Mouse (Mus musculus): ENCODE data around the gene Xlr5a. TPM values are rescaled to one million over a fixed set of nuclear protein-coding genes. Genes with fewer than 3 reads are reported as not detected.
"Not testable (repeated sequence)": the region's sequence is repeated elsewhere in the genome, so short reads cannot be mapped to it uniquely, and the experiment has no call there.

Gene Xlr5a
- total RNA-seq (2021), result not detected
- long read RNA-seq, experiment 1, result 0 reads
- long read RNA-seq, experiment 2, partial matches to known transcripts, result 0 of 1 reads
- long read RNA-seq, experiment 2, other reads (novel, unspliced or antisense), result 1 of 1 reads

DNA sequence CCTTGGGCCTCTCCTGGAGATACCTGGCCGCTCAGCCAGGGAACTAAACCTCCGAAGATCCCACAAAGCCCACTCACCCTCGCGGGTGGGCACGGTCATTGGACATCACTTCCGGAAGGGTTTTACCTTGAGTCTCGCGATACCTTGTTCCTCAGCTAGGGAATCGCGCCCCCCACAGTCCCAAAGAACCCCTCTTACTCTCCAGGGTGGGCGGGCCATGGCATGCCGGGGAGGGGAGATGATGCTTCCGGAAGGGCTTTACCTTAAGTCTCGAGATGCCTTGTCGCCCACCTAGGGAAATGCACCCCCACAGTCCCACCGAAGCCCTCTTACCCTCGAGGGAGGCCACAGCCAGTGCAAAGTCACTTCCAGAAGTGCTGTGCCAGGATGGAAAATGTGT is at the start of gene Xlr5a, which contains the start of gene Xlr5c:
Gene Xlr5a (minus strand): TSS at position 101 of the 400 bp plus-strand sequence.
Gene Xlr5c (minus strand): TSS at position 101 of the 400 bp plus-strand sequence.
- DNase-seq; intact Hi-C loops (cut with DNase I): not testable (repeated sequence)

DNA sequence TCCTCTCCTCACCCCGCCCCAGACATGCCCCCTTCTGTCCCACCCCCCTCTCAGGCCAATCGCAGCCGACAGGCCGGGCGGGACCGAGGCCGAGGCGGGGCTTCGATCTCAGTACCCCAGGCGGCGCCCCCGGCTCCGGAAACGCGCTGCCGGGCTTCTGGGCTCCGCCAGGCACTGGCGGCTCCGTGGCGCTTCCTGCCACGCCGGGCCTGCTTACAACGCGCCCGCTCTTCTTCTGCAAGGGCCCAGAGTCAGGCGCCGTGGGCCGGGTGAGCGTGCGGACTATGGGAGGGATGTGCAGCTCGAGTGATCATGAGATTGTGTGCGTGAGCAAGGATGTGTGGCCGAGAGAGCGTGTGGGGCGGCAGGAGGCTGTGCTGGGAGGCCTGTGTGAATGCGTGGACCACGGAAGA is 49.7 kb upstream of the Xlr5a start, which contains the start of gene Zfp275:
Gene Zfp275 (plus strand): TSS at position 139 of the 413 bp plus-strand sequence.
- intact Hi-C loops (cut with DNase I), result loop anchor here (10.0 kb wide), 1 partner anchor 118 kb away; the partner anchor contains the start of gene F8a
- DNase-seq, result peak; percentile 77 to 81

DNA sequence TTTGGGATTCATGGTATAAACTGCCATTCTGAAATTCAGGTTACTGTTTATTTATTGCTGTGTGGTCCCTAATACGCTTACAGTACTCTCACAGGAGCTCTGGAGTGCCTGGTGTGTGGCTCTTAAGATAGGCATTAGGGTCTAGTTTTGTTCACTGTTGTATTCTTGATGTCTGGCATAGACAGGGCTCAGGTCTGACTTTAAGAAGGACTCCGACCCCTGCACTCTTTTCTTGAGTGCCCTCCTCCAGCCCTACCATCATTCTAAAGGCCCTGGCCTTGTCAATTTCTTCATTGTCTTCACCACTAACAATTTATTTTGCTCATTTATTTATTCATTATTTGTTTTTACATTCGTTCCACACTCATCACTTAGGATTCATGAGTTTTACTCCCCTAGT is 49.3 kb upstream of the Xlr5a start:
- intact Hi-C loops (cut with DNase I), result loop anchor here (10.0 kb wide), 1 partner anchor 117 kb away; the partner anchor contains the start of gene F8a

DNA sequence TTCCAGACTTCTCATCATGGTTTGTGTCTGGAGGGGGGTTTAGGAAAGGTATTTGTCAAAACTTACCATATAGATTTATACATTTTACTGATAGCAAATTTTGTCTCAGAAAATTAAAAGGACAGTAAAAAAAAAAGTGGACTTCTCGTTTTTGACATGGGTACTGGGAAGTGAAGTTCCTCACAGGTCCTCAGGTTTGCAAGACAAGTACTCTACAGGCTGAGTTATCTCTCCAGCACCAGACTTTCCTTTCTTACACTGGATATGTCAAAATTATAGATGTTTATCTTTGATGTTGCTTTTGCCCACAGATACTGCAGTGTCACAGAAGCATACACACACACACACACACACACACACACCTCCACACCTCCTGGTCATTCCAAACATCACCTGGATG is 48.7 kb upstream of the Xlr5a start:
- intact Hi-C loops (cut with DNase I), result loop anchor here (10.0 kb wide), 1 partner anchor 117 kb away; the partner anchor contains the start of gene F8a

More for the DNA sequence above, 49.3 kb upstream of the Xlr5a start:
- no peak for DNase-seq

DNA sequence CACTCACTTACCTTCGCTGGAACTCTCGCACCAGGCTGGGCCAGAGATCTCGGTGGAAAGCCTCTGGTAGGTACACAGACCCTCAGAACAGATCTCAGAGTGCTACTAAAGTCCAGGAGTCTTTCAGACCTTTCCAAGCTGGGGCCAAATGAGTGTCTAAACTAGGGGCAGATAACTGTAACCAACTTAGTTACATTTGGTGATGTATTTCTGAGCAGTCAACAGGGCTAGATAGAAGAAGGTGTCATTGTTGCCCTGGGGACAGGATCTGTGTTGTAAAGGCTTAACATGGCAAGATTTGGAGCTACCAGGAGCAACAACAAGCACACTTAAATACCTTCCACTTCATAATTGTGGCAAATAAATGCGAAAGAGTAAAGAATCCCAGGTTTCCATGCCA is 44.0 kb upstream of the Xlr5a start, which contains the start of gene Gm45015:
Gene Gm45015 (minus strand): TSS at position 101 of the 400 bp plus-strand sequence.
- no peak for DNase-seq
- intact Hi-C loops (cut with DNase I), result no loop called here

More for the DNA sequence above, 48.7 kb upstream of the Xlr5a start:
- DNase-seq, result no peak

DNA sequence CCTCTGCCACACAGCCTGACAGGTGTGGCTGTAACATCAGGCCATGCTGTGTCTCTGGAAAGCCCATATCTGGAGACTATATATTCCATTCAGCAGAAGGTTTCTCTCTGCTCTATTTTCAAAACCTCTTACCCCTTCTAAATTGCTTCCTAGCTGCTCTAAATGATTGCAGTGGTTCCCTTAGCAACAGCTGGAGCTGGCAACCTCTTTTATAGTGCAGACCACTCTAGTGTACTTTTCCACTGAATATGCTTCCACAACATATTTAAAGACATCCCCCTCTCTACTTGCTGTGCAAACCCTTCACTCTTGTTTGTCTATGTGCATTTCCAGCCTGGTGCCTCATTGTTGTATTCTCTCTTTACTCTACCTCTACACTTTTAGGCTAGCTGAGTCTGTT is 40.8 kb upstream of the Xlr5a start:
- no peak for DNase-seq
- intact Hi-C loops (cut with DNase I), result no loop called here

DNA sequence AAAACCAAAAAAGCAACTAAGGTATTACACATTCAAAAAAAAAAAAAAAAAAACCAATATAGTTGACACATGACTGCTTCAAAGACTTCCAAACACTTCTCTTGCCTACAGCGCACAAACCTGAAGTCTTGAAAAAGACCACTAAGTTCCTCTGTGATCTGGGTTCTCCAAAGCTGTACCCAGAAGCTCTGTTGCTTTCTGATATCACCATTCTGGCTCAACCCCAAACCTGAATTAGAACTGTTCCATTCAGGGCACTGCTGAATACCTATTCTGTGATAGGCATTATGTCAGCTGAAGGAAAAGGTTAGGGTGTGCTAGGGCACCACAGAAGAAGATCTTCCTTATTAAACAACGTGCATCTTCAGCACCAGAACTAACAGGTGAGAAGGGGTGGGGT is 34.4 kb upstream of the Xlr5a start:
- intact Hi-C loops (cut with DNase I), result no loop called here
- DNase-seq, result no peak

DNA sequence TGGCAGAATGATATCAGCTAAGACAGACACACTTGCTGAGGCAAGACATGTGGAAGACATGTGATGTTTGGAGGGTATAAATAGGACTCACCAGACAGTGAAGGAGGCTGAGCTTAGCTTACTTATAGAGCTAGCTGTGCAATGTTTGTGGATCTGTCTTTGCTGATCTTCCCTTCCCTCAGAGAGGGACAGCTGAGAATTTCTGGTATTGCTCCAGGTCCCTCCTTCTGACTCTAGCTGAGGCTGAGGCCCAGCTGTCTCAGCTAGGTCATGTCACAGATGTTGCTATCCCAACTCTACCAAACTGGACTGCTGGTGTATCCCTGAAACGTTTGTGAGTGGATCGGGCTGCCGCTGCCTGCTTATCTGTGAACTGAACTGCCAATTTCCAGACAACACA is 28.3 kb upstream of the Xlr5a start:
- intact Hi-C loops (cut with DNase I), result no loop called here
- no peak for DNase-seq

DNA sequence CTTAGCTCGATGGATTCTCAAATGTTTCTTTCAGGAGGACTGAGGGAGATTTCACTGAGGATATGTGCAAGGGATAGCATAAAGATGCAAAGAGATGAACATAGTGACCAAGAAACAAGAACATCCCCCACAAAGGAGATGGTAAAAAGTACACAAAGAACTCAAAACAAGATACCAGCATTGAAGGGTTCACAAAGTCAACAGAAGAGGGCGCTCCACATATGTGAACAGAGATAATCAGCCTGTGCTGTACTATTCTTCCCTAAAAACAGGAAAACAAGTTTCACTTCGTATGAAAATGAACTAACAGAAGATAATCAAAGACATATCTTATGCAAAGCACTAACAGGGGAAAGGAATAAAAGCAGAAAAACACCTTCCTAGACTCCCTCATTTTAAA is 19.7 kb upstream of the Xlr5a start:
- intact Hi-C loops (cut with DNase I), result loop anchor here (5.0 kb wide), 2 partner anchors 120 to 180 kb away; no protein-coding TSS in a partner anchor
- peak; percentile 1 to 29 for DNase-seq

DNA sequence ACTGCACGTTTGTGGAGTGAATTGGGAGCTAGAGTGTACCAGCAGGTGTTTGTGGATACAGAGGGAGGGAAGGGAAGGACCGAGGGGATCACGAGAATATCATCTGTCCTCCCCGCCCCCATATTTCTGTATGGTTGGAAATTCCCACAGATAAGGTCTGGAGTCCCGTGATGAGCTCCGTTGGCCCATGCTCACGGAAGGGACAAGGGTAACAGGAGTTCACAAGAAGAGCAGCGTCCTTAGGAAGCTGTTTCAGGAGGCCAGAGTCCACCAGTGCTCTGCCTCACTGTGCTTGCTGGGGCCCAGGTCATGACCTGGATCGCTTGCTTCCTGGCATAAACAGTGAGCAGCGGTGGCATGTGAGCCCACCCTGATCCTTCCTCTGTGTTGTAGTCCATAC is 3.0 kb upstream of the Xlr5a start:
- DNase-seq; intact Hi-C loops (cut with DNase I): not testable (repeated sequence)

DNA sequence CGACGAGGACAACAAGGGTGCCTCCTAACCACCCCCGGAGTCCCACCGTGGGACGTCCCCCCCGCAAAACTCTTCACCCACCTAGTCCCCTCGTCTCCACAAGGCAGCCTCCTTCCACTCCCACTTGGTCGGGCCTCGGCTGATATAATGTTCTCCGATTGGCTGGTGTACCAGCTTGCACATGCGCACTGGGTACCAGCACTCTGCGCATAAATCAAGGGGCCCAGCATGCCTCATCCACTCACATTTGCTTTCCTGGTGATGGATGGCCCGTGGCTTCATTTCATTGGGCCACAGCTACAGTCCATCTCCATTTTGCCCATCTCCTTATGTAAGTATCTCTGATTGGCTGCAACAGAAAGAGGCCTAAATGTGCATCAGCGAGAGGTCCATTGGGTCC is 27.5 kb downstream of the Xlr5a start, which contains the start of gene Xlr3c:
Gene Xlr3c (minus strand): TSS at position 121 of the 400 bp plus-strand sequence.
- intact Hi-C loops (cut with DNase I); DNase-seq: not testable (repeated sequence)

DNA sequence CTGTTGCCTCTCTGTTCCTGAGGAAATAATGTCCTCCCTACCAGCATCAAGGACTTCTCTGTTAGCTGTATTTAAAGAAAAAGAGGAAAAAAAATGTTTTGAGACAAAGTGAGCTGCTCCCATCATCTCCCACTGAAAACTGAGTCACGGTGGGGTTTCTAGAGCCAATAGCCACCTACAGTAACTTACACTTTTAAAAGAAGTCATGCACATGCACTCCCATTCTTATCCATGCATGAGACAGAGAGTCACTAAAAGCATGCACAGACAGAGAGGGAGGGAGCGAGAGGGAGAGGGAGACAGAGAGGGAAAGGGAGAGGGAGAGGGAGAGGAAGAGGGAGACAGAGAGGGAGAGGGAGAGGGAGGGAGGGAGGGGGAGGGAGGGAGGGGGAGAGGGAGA is 30.3 kb downstream of the Xlr5a start:
- DNase-seq; intact Hi-C loops (cut with DNase I): not testable (repeated sequence)

DNA sequence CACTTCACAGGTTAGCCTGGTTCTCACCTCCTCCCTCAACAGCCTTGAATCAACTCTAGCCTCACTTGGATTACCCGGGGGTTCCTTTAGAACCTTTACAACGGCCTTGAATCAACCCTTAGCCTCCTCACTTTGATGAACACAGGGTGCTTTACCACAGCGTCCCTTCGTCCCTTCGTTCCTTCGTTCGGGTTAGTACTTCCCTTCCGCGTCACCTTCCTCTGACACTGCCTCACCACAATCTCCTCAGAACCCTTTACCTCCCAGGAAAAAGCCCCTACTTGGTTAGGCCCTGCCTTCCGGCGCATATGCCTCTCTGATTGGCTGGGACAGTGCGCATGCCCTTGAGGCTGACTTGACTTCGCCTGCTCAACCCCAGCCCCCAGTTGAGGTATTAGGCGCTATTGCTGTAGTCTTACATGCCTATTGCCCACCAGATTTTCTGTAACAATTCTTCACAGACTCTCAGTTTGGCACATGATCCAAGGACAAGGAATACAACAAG is 49.9 kb downstream of the Xlr5a start, which contains the start of gene Xlr4c:
Gene Xlr4c (minus strand): TSS at position 310 of the 505 bp plus-strand sequence.
- DNase-seq; intact Hi-C loops (cut with DNase I): not testable (repeated sequence)

DNA sequence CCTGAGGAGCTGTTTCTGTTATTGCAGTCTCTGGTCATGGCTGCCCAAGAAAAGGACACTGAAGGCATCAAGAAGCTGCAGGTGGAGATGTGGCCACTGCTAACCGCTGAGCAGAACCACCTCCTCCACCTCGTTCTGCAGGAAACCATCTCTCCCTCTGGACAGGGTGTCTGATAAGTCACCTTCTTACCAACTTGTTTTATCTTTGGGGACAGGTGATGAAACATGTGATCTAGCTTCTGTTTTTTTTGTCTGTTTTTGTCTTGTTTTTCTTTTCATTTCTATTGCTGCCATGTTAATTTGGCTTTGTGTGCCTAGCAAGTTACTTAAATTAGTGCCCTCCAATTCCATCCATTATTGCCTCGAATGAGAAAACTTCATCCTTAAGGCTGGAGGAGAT is 63.5 kb downstream of the Xlr5a start:
- DNase-seq, result no peak
- intact Hi-C loops (cut with DNase I), result loop anchor here (10.0 kb wide), 1 partner anchor 116 kb away; the partner anchor contains the start of gene Zfp275

DNA sequence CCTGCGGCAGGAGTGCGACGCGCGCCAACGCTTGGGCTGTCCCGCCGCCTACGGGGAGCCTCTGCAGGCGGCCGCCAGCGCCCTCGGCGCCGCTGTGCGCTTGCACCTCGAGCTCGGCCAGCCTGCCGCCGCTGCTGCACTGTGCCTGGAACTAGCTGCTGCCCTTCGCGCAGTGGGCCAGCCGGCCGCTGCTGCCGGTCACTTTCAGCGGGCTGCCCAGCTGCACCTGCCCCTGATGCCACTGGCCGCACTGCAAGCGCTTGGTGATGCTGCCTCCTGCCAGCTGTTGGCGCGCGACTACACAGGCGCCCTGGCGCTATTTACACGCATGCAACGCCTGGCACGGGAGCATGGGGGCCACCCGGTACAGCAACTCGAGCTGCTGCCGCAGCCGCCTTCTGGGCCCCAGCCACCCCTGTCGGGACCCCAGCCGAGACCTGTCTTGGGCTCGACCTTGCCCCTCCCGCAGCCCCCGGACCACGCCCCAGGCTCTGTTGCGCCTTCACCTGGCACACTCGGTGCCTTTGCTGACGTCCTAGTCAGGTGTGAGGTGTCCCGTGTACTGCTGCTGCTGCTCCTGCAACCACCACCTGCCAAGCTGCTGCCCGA is 64.1 kb downstream of the Xlr5a start:
- DNase-seq, result peak; percentile 44 to 58
- intact Hi-C loops (cut with DNase I), result loop anchor here (10.0 kb wide), 1 partner anchor 116 kb away; the partner anchor contains the start of gene Zfp275

DNA sequence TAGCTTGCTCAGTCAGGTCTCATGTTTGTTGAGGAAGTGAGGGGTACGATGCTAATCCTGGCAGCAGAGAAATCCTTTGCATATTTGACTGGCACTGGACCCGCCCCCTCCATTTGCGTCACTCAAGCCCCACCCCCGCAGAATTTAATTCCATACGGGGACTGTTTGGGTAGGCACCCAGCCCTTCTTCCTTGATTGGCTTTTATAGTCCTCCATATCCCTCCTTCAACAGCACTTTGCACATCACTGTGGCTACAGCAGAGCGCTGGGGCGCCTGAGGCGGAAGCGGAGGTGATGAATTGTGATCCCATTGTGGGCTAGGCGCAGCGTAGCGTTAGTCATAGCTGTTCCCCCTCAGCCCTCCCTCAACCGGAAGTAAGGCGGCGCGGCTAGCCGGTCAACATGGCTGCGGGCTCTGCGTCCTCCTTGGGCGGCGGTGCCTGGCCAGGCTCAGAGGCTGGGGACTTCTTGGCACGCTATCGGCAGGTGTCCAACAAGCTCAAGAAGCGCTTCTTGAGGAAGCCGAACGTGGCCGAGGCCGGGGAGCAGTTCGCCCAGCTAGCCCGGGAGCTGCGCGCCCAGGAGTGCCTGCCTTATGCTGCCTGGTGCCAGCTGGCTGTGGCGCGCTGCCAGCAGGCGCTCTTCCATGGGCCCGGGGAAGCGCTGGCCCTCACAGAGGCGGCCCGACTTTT is 64.7 kb downstream of the Xlr5a start, which contains the start of gene F8a:
Gene F8a (plus strand): TSS at position 378 of the 692 bp plus-strand sequence.
- intact Hi-C loops (cut with DNase I), result loop anchor here (10.0 kb wide), 1 partner anchor 117 kb away; the partner anchor contains the start of gene Zfp275
- peak; percentile 75 to 78 for DNase-seq

DNA sequence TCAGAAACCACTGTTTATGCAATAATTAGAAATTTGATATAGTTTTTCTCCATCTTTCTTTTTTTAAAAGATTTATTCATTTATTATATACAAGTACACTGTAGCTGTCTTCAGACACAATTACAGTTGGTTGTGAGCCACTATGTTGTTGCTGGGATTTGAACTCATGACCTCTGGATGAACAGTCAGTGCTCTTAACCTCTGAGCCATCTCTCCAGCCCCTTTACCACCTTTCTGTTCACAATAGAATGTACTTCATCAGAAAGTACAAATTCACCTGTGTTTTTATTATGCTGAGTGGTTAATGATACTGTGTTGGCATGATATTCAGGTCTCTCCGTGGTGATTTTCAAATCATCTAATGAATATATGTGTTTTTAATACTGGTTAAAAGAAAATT is 67.4 kb downstream of the Xlr5a start:
- intact Hi-C loops (cut with DNase I), result loop anchor here (10.0 kb wide), 1 partner anchor 119 kb away; the partner anchor contains the start of gene Zfp275
- DNase-seq, result no peak

DNA sequence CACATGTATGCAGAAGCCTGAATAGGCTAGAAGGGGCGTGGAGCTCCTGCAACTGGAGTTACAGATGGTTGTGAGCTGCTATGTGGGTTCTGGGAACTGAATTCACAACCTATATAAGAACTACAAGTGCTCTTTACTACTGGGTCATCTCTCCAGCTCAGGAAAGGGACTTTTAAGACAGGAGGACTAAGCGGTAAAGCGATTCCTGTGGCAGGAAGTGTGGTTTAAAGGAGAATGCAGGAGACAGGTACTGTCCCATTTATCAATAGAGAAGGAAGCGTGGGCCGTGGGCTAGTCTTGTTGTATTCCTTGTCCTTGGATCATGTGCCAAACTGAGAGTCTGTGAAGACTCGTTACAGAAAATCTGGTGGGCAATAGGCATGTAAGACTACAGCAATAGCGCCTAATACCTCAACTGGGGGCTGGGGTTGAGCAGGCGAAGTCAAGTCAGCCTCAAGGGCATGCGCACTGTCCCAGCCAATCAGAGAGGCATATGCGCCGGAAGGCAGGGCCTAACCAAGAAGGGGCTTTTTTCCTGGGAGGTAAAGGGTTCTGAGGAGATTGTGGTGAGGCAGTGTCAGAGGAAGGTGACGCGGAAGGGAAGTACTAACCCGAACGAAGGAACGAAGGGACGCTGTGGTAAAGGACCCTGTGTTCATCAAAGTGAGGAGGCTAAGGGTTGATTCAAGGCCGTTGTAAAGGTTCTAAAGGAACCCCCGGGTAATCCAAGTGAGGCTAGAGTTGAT is 78.8 kb downstream of the Xlr5a start, which contains the start of gene Xlr4b:
Gene Xlr4b (plus strand): TSS at position 515 of the 746 bp plus-strand sequence.
- DNase-seq; intact Hi-C loops (cut with DNase I): not testable (repeated sequence)

DNA sequence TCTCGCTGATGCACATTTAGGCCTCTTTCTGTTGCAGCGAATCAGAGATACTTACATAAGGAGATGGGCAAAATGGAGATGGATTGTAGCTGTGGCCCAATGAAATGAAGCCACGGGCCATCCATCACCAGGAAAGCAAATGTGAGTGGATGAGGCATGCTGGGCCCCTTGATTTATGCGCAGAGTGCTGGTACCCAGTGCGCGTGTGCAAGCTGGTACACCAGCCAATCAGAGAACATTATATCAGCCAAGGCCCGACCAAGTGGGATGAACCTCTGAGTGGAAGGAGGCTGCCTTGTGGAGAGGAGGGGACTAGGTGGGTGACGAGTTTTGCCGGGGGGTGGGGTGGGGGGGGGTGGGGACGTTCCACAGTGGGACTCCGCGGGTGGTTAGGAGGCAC is 100.8 kb downstream of the Xlr5a start, which contains the start of gene Xlr3b:
Gene Xlr3b (plus strand): TSS at position 274 of the 400 bp plus-strand sequence.
- peak in 1 of 2 experiments; percentile 2 for DNase-seq
- intact Hi-C loops (cut with DNase I), result not testable (repeated sequence)

Measured in heart, postnatal 14 days (tissue).